Mouse (Mus musculus): ENCODE results near the gene Tmem178b.

The Tmem178b gene

DNA sequence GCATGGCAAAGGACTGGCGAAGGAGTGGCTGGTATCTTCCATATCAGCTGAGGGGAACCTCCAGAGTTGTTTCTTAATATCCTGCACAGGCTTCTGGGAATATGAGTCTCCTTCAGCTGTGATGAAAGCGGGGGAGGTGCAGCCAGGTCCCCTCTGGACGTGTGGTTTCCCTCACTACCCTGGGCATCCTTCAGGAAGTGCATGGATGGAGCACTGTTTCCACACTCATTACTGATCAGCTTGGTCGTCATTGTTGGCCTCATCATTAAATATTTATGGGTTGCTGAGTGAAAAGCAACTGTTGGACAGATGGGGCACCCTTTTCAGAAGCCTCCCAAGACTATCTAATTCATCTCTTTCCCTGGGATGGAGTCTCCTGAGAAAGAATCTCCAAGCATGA lies 146.3 kb downstream of the Tmem178b start:
- peak; percentile 49 for DNase-seq

GRCm38 (mm10) chr6:40023592-40024335 lies 150.7 kb downstream of the Tmem178b start:
- no peak for DNase-seq

- DNase-seq = no peak
These were observed 151.4 kb downstream of the Tmem178b start for GRCm38 (mm10) chr6:40024336-40024934.

- DNase-seq = no peak
These were observed 159.8 kb downstream of the Tmem178b start for GRCm38 (mm10) chr6:40032901-40033300.

GRCm38 (mm10) chr6:40033935-40034334 lies 160.9 kb downstream of the Tmem178b start:
- no peak for DNase-seq

DNA sequence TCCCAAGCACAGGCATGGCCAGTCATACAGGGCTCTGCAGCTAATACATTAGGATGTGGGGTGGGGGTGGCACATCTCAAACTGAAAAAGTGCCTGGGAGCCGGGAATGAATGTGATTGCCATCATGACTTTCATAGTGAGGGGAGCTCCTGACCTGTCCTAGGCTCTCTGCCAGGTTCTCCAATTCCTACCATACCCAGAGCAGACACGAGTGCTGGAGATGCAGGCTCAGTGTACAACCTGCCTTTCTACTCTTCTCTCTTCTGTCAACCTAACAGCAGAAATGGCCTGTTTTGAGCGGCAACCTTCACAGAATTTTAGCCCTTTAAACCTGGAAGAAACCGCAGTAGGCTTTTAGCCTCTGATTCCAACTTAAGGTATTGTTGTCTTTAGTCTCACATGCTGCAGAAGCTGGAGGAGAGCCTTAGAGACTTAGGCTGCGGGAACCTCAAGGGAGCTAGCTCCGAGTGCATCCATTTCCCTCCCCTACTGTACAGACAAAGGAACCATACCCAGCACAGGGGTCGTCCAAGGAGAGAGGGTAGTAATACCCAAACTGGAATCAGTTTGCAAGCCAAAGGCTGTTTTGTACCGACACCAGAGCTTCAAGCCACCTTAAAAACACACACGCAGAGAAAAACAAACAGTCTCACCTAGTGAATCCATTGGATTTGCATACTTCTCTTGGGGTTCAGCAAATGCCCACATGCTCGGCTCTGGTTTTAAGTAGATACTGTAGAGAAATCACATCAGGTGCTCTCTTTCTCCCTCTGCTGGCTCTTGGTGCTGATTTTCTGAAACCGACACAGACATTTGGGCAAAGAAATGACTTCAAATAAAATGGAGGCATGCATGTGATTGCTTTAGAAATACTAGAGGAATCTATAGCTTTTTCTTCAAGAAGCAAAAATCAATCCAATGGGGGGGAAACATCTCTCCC lies 176.2 kb downstream of the Tmem178b start:
- peak; percentile 49 for DNase-seq

- DNase-seq = no peak
These were observed 176.9 kb downstream of the Tmem178b start for GRCm38 (mm10) chr6:40049909-40050484.

DNA sequence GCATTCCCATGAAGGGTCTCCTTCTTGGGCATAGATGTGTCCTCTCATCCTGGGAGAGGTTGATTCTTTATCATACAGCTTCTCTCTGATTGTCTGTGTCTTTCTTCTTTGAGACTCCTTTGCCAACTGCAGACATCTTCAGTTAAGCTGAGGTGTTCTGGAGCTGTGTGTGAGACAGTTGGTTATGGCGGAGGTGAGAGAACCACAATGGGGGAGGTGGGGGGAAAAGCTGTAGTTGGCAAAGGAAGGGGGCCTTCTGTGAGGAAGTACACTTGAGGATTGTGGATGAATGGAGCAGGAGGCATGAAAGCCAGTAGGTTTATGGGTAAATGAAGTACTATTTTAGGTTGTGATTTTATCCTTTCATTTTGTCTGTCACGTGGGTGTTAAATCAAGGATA lies 178.6 kb downstream of the Tmem178b start:
- no peak for DNase-seq

GRCm38 (mm10) chr6:40052593-40052992 lies 179.5 kb downstream of the Tmem178b start:
- DNase-seq = no peak

GRCm38 (mm10) chr6:40059466-40059865 lies 186.4 kb downstream of the Tmem178b start:
- DNase-seq = no peak

DNA sequence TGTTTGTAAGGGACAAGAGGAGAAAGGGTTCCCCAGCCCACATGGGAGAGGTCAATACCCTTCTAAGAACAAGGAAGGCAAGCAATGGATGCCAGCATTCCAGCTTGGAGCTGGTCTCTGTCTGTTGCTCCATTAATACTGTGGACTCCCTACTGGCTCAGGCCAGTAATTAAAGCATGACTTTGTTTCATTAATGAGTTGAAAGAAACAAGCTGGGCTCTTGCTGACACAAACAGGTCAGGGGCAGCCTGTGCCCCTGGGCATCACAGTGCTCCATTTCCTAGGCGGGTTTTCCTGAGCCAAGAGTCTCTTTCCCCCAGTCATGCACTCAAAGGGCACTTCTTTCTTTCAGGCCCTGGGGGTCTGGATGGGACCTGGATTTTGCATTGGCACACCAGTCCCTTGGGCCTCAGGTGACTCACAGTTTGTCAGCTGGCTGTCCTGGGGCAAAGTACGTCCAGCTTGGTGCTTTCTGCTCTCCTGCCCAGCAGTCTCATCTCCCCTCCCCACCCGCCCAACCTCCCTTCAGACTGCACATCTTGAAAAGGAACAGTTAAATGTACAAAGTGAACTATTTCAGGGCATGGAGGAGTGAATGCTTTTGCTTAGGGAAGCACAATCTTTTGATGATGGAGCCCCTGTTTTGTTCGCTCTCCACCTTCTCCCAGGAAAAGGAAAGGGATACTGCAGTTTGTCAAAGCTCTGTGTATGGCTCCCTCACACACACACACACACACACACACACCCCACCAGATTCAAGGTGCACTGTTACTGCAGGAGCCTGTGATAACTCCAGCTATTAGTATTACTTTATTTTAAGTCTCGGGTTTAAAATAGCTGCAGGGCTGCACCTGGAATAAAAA lies 188.5 kb downstream of the Tmem178b start:
- no peak for DNase-seq

DNA sequence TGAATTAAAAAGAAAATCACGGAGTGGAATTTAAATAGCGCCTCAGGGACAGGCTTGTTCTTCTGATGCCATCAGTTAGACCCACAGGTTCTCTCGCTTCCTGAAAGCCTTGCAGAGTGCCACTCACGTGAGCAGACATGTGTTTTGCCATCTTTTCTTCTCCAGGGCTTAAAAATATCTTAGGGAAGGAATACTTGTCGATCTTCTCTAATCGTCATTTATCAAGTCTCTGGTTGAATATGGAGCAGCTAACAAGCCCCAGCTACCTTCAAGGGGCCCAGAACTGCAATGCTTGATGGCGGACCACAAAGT lies 189.1 kb downstream of the Tmem178b start:
- no peak for DNase-seq

DNA sequence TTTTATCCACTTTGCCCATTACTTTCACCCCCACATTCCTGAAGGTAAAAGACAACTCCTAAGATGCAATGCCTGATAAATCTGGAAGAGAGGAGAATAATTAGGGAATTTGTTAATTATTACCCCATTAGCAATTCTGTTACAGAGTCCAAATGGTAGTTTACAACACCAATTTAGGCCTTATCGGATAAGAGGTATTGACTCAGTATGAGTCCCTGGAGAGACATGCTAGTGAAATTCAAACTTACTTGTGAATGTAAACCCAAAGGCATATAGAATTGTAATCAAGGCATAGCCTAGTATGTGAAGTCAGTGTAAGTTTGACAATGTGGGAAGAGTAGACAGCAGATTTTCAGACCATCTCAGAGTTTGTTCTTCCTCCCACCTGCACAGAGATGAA lies 190.4 kb downstream of the Tmem178b start:
- DNase-seq = no peak

- DNase-seq = no peak
These were observed 190.8 kb downstream of the Tmem178b start for GRCm38 (mm10) chr6:40063899-40064298.

- DNase-seq = no peak
These were observed 191.3 kb downstream of the Tmem178b start for GRCm38 (mm10) chr6:40064342-40064741.

DNA sequence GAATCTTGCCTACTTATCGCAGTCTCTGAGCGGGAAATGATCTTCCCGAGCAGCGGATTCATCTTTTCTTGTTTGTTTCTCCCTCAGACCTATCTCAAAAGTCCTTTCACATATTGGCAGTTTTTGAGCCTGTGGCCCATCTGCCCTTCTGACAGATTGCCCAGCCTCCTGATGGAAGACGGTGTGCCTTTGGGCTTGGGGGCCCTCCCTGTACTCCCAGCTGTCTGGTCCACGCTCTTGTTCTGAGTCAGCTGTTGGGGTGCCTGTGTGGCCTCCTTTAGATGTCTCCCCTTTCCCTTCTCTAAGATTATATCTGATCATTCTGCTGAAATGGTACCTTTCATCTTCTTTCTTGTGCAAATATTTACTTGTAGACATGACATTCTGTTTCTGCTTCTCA lies 195.4 kb downstream of the Tmem178b start:
- DNase-seq = no peak

DNA sequence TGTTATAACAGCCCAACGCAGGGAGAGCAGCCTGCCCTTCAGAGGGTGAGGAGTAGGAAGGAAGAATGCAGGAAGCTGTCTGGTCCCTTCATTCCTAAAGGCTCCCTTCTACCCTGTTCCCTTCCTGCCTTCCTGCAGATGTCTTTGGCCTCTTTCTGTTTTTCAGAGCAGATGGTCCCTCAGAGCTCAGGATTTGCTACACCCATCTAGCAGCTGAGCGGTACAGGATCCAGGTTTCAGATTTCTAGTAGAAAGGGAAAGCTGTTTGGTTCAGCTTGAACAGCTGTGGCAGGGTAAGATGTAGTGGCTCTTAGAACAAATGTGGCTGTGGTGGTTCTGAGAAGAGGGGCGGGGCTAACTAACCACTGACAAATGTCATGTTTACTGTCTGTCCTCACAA lies 197.9 kb downstream of the Tmem178b start:
- peak; percentile 52 for DNase-seq

GRCm38 (mm10) chr6:40076089-40076488 lies 203.0 kb downstream of the Tmem178b start:
- DNase-seq = peak; percentile 2

DNA sequence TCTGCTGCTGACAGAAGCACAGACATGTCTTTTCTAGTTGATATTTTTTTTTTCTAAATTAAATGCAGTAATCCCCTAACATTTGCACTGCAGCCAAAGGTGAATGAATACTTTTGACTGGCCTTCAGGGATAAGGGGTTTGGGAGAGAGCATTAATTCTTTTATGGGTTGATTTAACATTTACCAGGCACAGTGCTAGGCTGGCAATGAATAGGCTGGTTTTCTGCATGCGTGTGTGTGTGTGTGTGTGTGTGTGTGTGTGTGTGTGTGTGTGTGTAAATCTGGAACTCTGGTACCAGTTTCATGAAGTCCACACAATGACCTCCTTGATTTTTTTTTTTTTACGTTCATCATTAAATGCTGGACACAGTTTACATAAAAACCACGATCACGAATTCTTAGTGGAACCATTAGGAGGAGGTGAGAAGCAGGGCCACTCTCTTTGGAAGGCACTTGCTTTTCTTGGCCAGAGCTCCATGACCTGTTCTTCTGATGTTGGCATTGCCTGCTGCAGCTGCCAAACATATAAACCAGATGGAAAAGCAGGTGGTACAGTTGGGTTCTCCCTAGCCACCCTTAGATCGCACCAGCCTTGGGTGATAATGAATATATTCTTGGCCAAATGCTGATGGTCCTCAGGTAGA lies 203.7 kb downstream of the Tmem178b start:
- no peak for DNase-seq

DNA sequence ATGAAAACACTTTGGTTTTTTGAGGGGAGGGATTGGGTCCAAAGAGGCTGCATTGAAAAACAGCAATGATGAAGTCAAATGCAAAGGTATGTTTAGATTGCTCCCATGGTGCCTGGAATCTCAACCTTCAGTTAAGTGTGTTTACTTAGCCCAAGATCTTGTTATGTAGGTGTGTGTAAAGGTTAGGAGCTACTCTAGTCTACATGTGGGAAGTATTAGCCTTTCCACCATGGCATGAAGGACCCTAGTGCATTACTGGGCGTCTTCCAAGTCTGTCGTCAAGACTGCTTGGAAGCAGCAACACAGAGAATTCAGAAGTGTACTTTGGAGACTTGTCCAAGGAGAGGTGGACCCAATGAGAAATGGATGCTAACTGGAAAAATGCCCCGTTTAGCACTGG lies 205.3 kb downstream of the Tmem178b start:
- DNase-seq = no peak

- no peak for DNase-seq
These were observed 210.7 kb downstream of the Tmem178b start for GRCm38 (mm10) chr6:40083726-40084125.

GRCm38 (mm10) chr6:40091250-40091651 lies 218.2 kb downstream of the Tmem178b start:
- no peak for DNase-seq

All from embryo, embryonic 11 days (tissue).